Mouse (Mus musculus) urinary bladder, postnatal 4 days (tissue): Measurements from ENCODE around the gene Crygb.

ENCODE experiments used
- DNase-seq, 2 experiments: peaks; one replicate each; pipeline ENCODE4 v3.0.0; 2021 to 2022; ENCODE audit warnings: low spot score in 2 of 2

Gene Crygb

GRCm38 (mm10) chr1:65082188-65082587 lies at the start of gene Crygb:
Gene Crygb (minus strand): TSS chr1:65082288.
- no peak for DNase-seq

- no peak for DNase-seq
Observed at GRCm38 (mm10) chr1:65131671-65132070, 49.6 kb upstream of the Crygb start.

GRCm38 (mm10) chr1:65130226-65130625 lies 48.1 kb upstream of the Crygb start:
- no peak for DNase-seq

GRCm38 (mm10) chr1:65129634-65130180 lies 47.6 kb upstream of the Crygb start:
- no peak for DNase-seq

- DNase-seq: no peak
Observed at GRCm38 (mm10) chr1:65122574-65123372, 40.7 kb upstream of the Crygb start, which contains the start of gene D630023F18Rik. Gene D630023F18Rik (minus strand): TSS chr1:65123214.

GRCm38 (mm10) chr1:65119438-65119837 lies 37.4 kb upstream of the Crygb start, which contains the start of gene Gm28845:
Gene Gm28845 (minus strand): TSS chr1:65119558.
- DNase-seq: no peak

- DNase-seq: no peak
Observed at GRCm38 (mm10) chr1:65118150-65118913, 36.2 kb upstream of the Crygb start.

GRCm38 (mm10) chr1:65113536-65114172 lies 31.6 kb upstream of the Crygb start:
- no peak for DNase-seq

GRCm38 (mm10) chr1:65112807-65113196 lies 30.7 kb upstream of the Crygb start:
- DNase-seq: no peak

GRCm38 (mm10) chr1:65112031-65112806 lies 30.1 kb upstream of the Crygb start:
- peak; percentile 42 to 73 for DNase-seq

GRCm38 (mm10) chr1:65109756-65110435 lies 27.8 kb upstream of the Crygb start:
- no peak for DNase-seq

- DNase-seq: no peak
Observed at GRCm38 (mm10) chr1:65109196-65109595, 27.1 kb upstream of the Crygb start.

- no peak for DNase-seq
Observed at GRCm38 (mm10) chr1:65107654-65108279, 25.7 kb upstream of the Crygb start.

- DNase-seq: no peak
Observed at GRCm38 (mm10) chr1:65103273-65103672, 21.2 kb upstream of the Crygb start, which contains the start of gene Cryga. Gene Cryga (minus strand): TSS chr1:65103373.

- no peak for DNase-seq
Observed at GRCm38 (mm10) chr1:65096953-65097352, 14.9 kb upstream of the Crygb start.

GRCm38 (mm10) chr1:65091566-65091965 lies 9.5 kb upstream of the Crygb start:
- DNase-seq: no peak

GRCm38 (mm10) chr1:65090370-65090769 lies 8.3 kb upstream of the Crygb start:
- no peak for DNase-seq

- no peak for DNase-seq
Observed at GRCm38 (mm10) chr1:65088567-65089356, 6.7 kb upstream of the Crygb start.

GRCm38 (mm10) chr1:65075607-65076006 lies 6.5 kb downstream of the Crygb start:
- no peak for DNase-seq
